Comparison of ENCODE assay signal across 8 mouse cellular contexts in the genomic region with DNA sequence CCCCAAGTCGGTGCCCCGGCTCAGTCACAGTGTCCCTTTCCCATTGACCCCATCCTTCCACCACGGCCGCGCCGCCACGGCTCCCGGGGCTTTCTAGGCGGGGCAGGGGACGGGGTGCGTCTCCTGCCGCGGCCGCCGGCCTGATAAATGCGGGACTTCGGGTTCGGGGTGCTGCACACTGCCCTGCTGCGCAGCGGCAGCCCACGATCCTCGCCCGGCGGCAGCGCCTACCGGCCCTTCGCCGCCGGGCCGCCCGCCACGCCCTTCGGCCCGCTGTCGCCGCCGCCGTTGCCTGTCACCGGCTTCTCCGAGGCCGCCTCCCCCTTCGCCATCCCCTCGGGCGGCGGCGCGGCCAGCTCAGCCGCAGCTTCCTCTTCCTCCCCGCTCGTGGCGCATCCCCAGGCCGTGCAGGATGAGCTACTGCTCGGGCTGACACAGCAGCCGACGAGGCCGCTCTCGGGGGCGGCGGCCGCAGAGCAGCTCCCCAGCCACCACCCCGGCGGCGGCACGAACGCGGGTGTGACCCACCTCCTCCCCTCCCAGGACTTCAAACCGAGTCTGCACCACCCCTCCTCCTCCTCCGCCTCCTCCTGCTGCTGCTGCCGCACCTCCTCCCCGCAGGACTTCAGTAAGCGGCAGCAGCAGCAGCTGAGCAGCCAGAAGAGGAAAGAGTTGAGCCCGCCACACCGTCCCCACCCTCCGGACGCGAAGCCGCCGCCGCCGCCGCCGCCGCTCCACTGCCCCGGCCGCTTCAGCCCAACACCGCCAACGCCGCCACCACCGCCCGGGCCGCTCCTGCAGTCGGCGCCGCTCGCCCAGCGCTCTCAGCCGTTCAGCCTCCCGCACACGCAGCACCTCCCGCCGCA. TPM values are rescaled to one million over a fixed set of nuclear protein-coding genes. Genes with fewer than 3 reads are reported as not detected.
DNase-seq lines count a peak whose midpoint lies in the region; ATAC-seq and TF ChIP-seq lines count a peak whose summit lies in the region.

No protein-coding gene starts in this region.

- peak overlapping the region; percentile 98 for H3K9ac ChIP-seq in heart, embryonic 13.5 days
- H3K9ac ChIP-seq in liver, embryonic 13.5 days = peak overlapping the region; percentile 85
- H3K9ac ChIP-seq in stomach, embryonic 15.5 days = peak overlapping the region; percentile 92

- peaks cover 2% of the 10 kb centered on the region; the same call in 1 of the 2 replicates for H3K36me3 ChIP-seq in heart, embryonic 13.5 days
- H3K36me3 ChIP-seq in liver, embryonic 13.5 days = no peaks in the 10 kb centered on the region
- H3K36me3 ChIP-seq in stomach, embryonic 15.5 days = no peaks in the 10 kb centered on the region

- peak; percentile 37; the same call in 1 of the 2 replicates for TF ChIP-seq POLR2A in brain, embryonic 14.5 days (IDR thresholded peaks at IDR 0.05; ENCODE audit: borderline replicate concordance, extremely low read depth, insufficient read depth, insufficient read length, poor library complexity, severe bottlenecking)

- WGBS in heart, embryonic 13.5 days = under 1% methylated on average over 53 of the region's 101 CpGs
- WGBS in liver, embryonic 13.5 days (ENCODE audit: insufficient replicate concordance) = 1% methylated on average over 94 of the region's 101 CpGs
- under 1% methylated on average over 86 of the region's 101 CpGs for WGBS in stomach, embryonic 15.5 days

- peak overlapping the region; percentile 84 for H3K4me2 ChIP-seq in heart, embryonic 13.5 days
- H3K4me2 ChIP-seq in liver, embryonic 13.5 days = peak overlapping the region; percentile 98
- peak overlapping the region; percentile 92 for H3K4me2 ChIP-seq in stomach, embryonic 15.5 days

- peaks cover 11% of the 10 kb centered on the region for H3K4me1 ChIP-seq in heart, embryonic 13.5 days
- H3K4me1 ChIP-seq in liver, embryonic 13.5 days (replicated peaks) = peaks cover 16% of the 10 kb centered on the region
- no peaks in the 10 kb centered on the region for H3K4me1 ChIP-seq in stomach, embryonic 15.5 days

- H3K4me3 ChIP-seq in heart, embryonic 13.5 days = peak overlapping the region; percentile 87
- H3K4me3 ChIP-seq in liver, embryonic 13.5 days (replicated peaks) = peak overlapping the region; percentile 80
- peak overlapping the region; percentile 88 for H3K4me3 ChIP-seq in stomach, embryonic 15.5 days (replicated peaks)

- ATAC-seq in heart, embryonic 13.5 days (ENCODE audit: extremely low read depth, insufficient number of reproducible peaks, low FRiP score, low TSS enrichment) = peak; percentile 16
- peak; percentile 60 for ATAC-seq in liver, embryonic 13.5 days (ENCODE audit: low read depth)
- peak; percentile 50 for ATAC-seq in stomach, embryonic 15.5 days (ENCODE audit: insufficient read depth, low FRiP score, low read depth)

- peak overlapping the region; percentile 99 for H3K27ac ChIP-seq in heart, embryonic 13.5 days (replicated peaks)
- H3K27ac ChIP-seq in liver, embryonic 13.5 days = peak overlapping the region; percentile 92
- peak overlapping the region; percentile 99 for H3K27ac ChIP-seq in stomach, embryonic 15.5 days

- no peak for TF ChIP-seq CTCF in brain, embryonic 14.5 days (IDR thresholded peaks at IDR 0.05; ENCODE audit: borderline replicate concordance, extremely low read depth, insufficient read depth, insufficient read length)

- H3K27me3 ChIP-seq in heart, embryonic 13.5 days (replicated peaks) = no peaks in the 10 kb centered on the region
- H3K27me3 ChIP-seq in liver, embryonic 13.5 days = peaks cover 54% of the 10 kb centered on the region
- H3K27me3 ChIP-seq in stomach, embryonic 15.5 days (replicated peaks) = no peaks in the 10 kb centered on the region

- peak; percentile 88 for DNase-seq in CD4-positive, CD25-positive, alpha-beta regulatory T cell, adult 2 months (ENCODE audit: low read depth, low spot score)
- peak; percentile 92 for DNase-seq in brain, embryonic 14.5 days (ENCODE audit: low read depth)
- DNase-seq in fat pad, adult 2 months (ENCODE audit: extremely low read depth, low read depth, low spot score) = peak; percentile 28
- peak; percentile 84 for DNase-seq in kidney, postnatal 10 days
- peak; percentile 59 for DNase-seq in liver, embryonic 13.5 days
- DNase-seq in neural tube, embryonic 10.5 days (ENCODE audit: extremely low spot score, low spot score) = peak; percentile 78

- H3K9me3 ChIP-seq in heart, embryonic 13.5 days = no peaks in the 10 kb centered on the region
- H3K9me3 ChIP-seq in liver, embryonic 13.5 days (replicated peaks) = no peaks in the 10 kb centered on the region
- no peaks in the 10 kb centered on the region for H3K9me3 ChIP-seq in stomach, embryonic 15.5 days

RNA-seq across cellular contexts. Expression of a gene that starts 0.6 kb away (rescaled TPM):
- polyA plus RNA-seq in brain, embryonic 14.5 days (2012; rRNA removed) = 22.5 and 36.3 TPM in 2 replicates
- polyA plus RNA-seq in heart, embryonic 13.5 days (2015; fragmentation: Nextera tagmentation; extraction: Ambion mirVana) = 3.8 and 4.7 TPM in 2 replicates
- polyA plus RNA-seq in liver, embryonic 13.5 days (2015; fragmentation: Nextera tagmentation; extraction: Ambion mirVana) = 0.63 and 0.69 TPM in 2 replicates
- polyA plus RNA-seq in stomach, embryonic 15.5 days (2015; fragmentation: Nextera tagmentation; extraction: Ambion mirVana) = 2.7 and 3.0 TPM in 2 replicates

Comparison
In these comparisons a context has a peak if more than half of its experiments do, and no peak if none do; other contexts are left out.
1. Peak in every context shown above with its lines: DNase-seq, ATAC-seq, H3K4me3 ChIP-seq and H3K27ac ChIP-seq.
2. DNase-seq: peak in every context shown above with its lines; median percentile 92 in brain, embryonic 14.5 days; 88 in CD4-positive, CD25-positive, alpha-beta regulatory T cell, adult 2 months; 84 in kidney, postnatal 10 days; 78 in neural tube, embryonic 10.5 days; 59 in liver, embryonic 13.5 days; 28 in fat pad, adult 2 months.